8 mouse cellular contexts compared by ENCODE assay signal in the genomic region with DNA sequence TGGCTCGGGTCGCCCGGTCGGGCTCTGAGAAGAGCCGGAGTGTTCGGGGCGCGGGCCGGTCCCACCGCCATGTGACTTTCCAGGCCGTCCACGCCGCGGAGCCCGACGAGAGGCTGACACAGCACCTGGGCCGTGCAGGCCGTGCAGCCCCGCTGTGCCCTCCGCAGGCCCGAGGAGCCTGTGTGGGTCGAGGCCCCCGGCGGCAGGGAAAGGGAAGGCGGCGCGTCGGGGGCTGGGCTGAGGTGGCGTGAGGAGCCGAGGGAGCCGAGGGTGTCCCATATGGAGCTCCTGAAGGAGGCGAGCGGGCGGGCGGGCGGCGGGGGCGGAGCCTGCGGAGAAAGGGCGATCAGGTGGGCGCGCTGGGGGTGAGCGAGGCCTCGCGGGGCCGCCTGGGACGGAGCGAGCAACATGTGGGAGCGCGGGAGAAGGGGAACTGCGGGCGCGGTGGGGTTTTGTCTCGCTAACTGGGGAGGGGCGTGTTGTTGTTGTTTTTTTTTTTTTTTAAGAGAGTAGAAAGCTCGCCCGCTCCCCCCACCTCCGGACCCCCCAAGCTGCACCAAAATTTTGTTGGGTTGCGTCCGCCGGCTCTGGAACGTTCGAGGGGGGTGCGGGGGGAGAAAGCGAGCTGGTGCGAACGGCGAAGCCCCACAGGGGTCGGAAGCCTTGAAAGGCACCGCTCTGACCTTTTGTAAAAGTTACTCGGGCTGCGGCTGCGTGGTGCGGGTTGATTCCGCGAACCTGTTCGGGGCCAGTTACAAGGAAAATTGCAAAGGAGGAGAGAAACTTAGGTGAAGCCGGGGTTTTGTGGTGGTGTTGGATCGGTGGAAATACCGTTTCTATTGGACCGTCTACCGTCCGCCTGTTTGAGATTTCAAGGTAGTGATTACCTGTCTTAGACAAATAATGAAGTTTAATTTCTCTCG. TPM values are rescaled to one million over a fixed set of nuclear protein-coding genes. Genes with fewer than 3 reads are reported as not detected.
DNase-seq lines count a peak whose midpoint lies in the region; ATAC-seq and TF ChIP-seq lines count a peak whose summit lies in the region.

No protein-coding gene starts in this region.

- DNase-seq in CD8-positive naive resting alpha-beta T cell, adult 2 months (ENCODE audit: low read depth in 2 of 2, low spot score in 2 of 2), result peak; percentile 6 to 7
- peak; percentile 56 for DNase-seq in adrenal gland, adult 2 months
- DNase-seq in embryonic facial prominence, embryonic 11.5 days (ENCODE audit: low spot score), result peak; percentile 83
- peak; percentile 86 for DNase-seq in kidney, postnatal 10 days
- peak; percentile 25 for DNase-seq in urinary bladder, adult 2 months (ENCODE audit: low spot score)

- no peak for TF ChIP-seq POLR2A in olfactory bulb, adult 2 months (IDR thresholded peaks at IDR 0.05; ENCODE audit: insufficient read depth, low read depth, low read length)

- H3K27me3 ChIP-seq in embryonic facial prominence, embryonic 11.5 days (ENCODE audit: control insufficient read depth, insufficient read depth, low read length), result no peaks in the 10 kb centered on the region
- no peaks in the 10 kb centered on the region for H3K27me3 ChIP-seq in heart, embryonic 15.5 days
- no peaks in the 10 kb centered on the region for H3K27me3 ChIP-seq in lung, embryonic 15.5 days

- peak overlapping the region; percentile 79 for H3K9ac ChIP-seq in embryonic facial prominence, embryonic 11.5 days (replicated peaks; ENCODE audit: low read length)
- peak overlapping the region; percentile 81 for H3K9ac ChIP-seq in heart, embryonic 15.5 days
- peak overlapping the region; percentile 76 for H3K9ac ChIP-seq in lung, embryonic 15.5 days

- no peaks in the 10 kb centered on the region for H3K4me1 ChIP-seq in embryonic facial prominence, embryonic 11.5 days (ENCODE audit: control insufficient read depth, insufficient read depth, low read length)
- H3K4me1 ChIP-seq in heart, embryonic 15.5 days (replicated peaks), result peaks cover 5% of the 10 kb centered on the region; the same call in 1 of the 2 replicates
- H3K4me1 ChIP-seq in lung, embryonic 15.5 days, result peaks cover 3% of the 10 kb centered on the region; the same call in 1 of the 2 replicates
- no peaks in the 10 kb centered on the region for H3K4me1 ChIP-seq in olfactory bulb, adult 2 months (ENCODE audit: control insufficient read depth, insufficient read depth, low read length)

- ATAC-seq in embryonic facial prominence, embryonic 11.5 days (replicated peaks; ENCODE audit: insufficient number of reproducible peaks, low FRiP score, low TSS enrichment, low read depth), result peak; percentile 79
- peak; percentile 88 for ATAC-seq in heart, embryonic 15.5 days (replicated peaks; ENCODE audit: insufficient number of reproducible peaks, insufficient read depth, low FRiP score, low read depth)
- peak; percentile 89 for ATAC-seq in lung, embryonic 15.5 days (ENCODE audit: borderline replicate concordance, extremely low read depth, low FRiP score, low TSS enrichment)

- H3K4me3 ChIP-seq in embryonic facial prominence, embryonic 11.5 days (ENCODE audit: low read depth, low read length), result peak overlapping the region; percentile 80
- H3K4me3 ChIP-seq in heart, embryonic 15.5 days, result peak overlapping the region; percentile 82
- H3K4me3 ChIP-seq in lung, embryonic 15.5 days, result peak overlapping the region; percentile 87
- peak overlapping the region; percentile 91 for H3K4me3 ChIP-seq in olfactory bulb, adult 2 months (ENCODE audit: insufficient read depth, low read depth, low read length)

- H3K4me2 ChIP-seq in embryonic facial prominence, embryonic 11.5 days (ENCODE audit: low read depth, low read length), result peak overlapping the region; percentile 57
- H3K4me2 ChIP-seq in heart, embryonic 15.5 days, result peak overlapping the region; percentile 75
- H3K4me2 ChIP-seq in lung, embryonic 15.5 days, result peak overlapping the region; percentile 55

- H3K9me3 ChIP-seq in embryonic facial prominence, embryonic 11.5 days (replicated peaks; ENCODE audit: control insufficient read depth, low read length), result no peaks in the 10 kb centered on the region
- no peaks in the 10 kb centered on the region for H3K9me3 ChIP-seq in heart, embryonic 15.5 days (replicated peaks)
- H3K9me3 ChIP-seq in lung, embryonic 15.5 days, result no peaks in the 10 kb centered on the region

- no peaks in the 10 kb centered on the region for H3K36me3 ChIP-seq in embryonic facial prominence, embryonic 11.5 days (replicated peaks; ENCODE audit: control insufficient read depth, insufficient read depth, low read depth, low read length)
- H3K36me3 ChIP-seq in heart, embryonic 15.5 days, result no peaks in the 10 kb centered on the region
- no peaks in the 10 kb centered on the region for H3K36me3 ChIP-seq in lung, embryonic 15.5 days

- TF ChIP-seq CTCF in olfactory bulb, adult 2 months (IDR thresholded peaks at IDR 0.05; ENCODE audit: insufficient read depth, low read depth, low read length), result no peak

- H3K27ac ChIP-seq in embryonic facial prominence, embryonic 11.5 days (replicated peaks; ENCODE audit: low read depth, low read length), result peak overlapping the region; percentile 89
- peak overlapping the region; percentile 98 for H3K27ac ChIP-seq in heart, embryonic 15.5 days
- peak overlapping the region; percentile 97 for H3K27ac ChIP-seq in lung, embryonic 15.5 days
- H3K27ac ChIP-seq in olfactory bulb, adult 2 months (ENCODE audit: insufficient read depth, low read depth, low read length), result peak overlapping the region; percentile 74

- 0% methylated on average over 77 of the region's 84 CpGs for WGBS in embryonic facial prominence, embryonic 11.5 days
- under 1% methylated on average over 69 of the region's 84 CpGs for WGBS in heart, embryonic 15.5 days
- WGBS in lung, embryonic 15.5 days, result under 1% methylated on average over 83 of the region's 84 CpGs
- WGBS in olfactory bulb, adult 2 months, result under 1% methylated on average over 84 of the region's 84 CpGs

RNA-seq across cellular contexts. Expression of a gene that starts 3.4 kb away (rescaled TPM):
- total RNA-seq in adrenal gland, adult 2 months (2021), result 100 to 1,000 TPM in 1 of 2 experiments, 10 to 100 TPM in 1; 61.9 to 101 TPM
- polyA plus RNA-seq in adrenal gland, adult 2 months (2012; rRNA removed), result 26.4 and 33.6 TPM in 2 replicates
- polyA plus RNA-seq in embryonic facial prominence, embryonic 11.5 days (2014; fragmentation: Nextera tagmentation; extraction: Ambion mirVana), result 36.4 and 37.0 TPM in 2 replicates
- 25.4 and 26.8 TPM in 2 replicates for polyA plus RNA-seq in heart, embryonic 15.5 days (2015; fragmentation: Nextera tagmentation; extraction: Ambion mirVana)
- 30.8 and 31.3 TPM in 2 replicates for polyA plus RNA-seq in lung, embryonic 15.5 days (2015; fragmentation: Nextera tagmentation; extraction: Ambion mirVana)
- polyA plus RNA-seq in olfactory bulb, adult 2 months (2012; ENCODE audit: insufficient read depth, insufficient read length, low replicate concordance, missing spikeins), result not detected in 2 replicates
- 15.4 and 19.0 TPM in 2 replicates for polyA plus RNA-seq in urinary bladder, adult 2 months (2012; rRNA removed)

RNA-seq across cellular contexts. Expression of a gene that starts 6.4 kb away (rescaled TPM):
- under 1 TPM; 0.29 to 0.31 TPM for total RNA-seq in adrenal gland, adult 2 months (2021)
- 0.08 and 0.13 TPM in 2 replicates for polyA plus RNA-seq in adrenal gland, adult 2 months (2012; rRNA removed)
- polyA plus RNA-seq in embryonic facial prominence, embryonic 11.5 days (2014; fragmentation: Nextera tagmentation; extraction: Ambion mirVana), result not detected in 2 replicates
- not detected in 2 replicates for polyA plus RNA-seq in heart, embryonic 15.5 days (2015; fragmentation: Nextera tagmentation; extraction: Ambion mirVana)
- 0.03 TPM in 1 of 2 replicates, not detected in the other for polyA plus RNA-seq in lung, embryonic 15.5 days (2015; fragmentation: Nextera tagmentation; extraction: Ambion mirVana)
- not detected in 2 replicates for polyA plus RNA-seq in olfactory bulb, adult 2 months (2012; ENCODE audit: insufficient read depth, insufficient read length, low replicate concordance, missing spikeins)
- 0.01 and 0.04 TPM in 2 replicates for polyA plus RNA-seq in urinary bladder, adult 2 months (2012; rRNA removed)

Comparison
In these comparisons a context has a peak if more than half of its experiments do, and no peak if none do; other contexts are left out.
1. Peak in every context shown above with its lines: DNase-seq, ATAC-seq, H3K4me3 ChIP-seq and H3K27ac ChIP-seq.
2. DNase-seq: peak in every context shown above with its lines; median percentile 86 in kidney, postnatal 10 days; 83 in embryonic facial prominence, embryonic 11.5 days; 56 in adrenal gland, adult 2 months; 25 in urinary bladder, adult 2 months; 6 in CD8-positive naive resting alpha-beta T cell, adult 2 months.